Mouse (Mus musculus) embryonic fibroblast, embryonic 13.5 days (primary cell): Measurements from ENCODE around the gene Eif2s2.

Source experiments
- CTCF ChIP-seq: IDR thresholded peaks from 2 replicates; pipeline ENCODE4 v1.5.1; 2011; ENCODE audit warnings: mild to moderate bottlenecking, control low read depth, low read length, moderate library complexity, borderline replicate concordance; ENCODE audit not compliant: insufficient read depth
- POLR2A ChIP-seq: IDR thresholded peaks from 2 replicates; pipeline ENCODE4 v1.6.1; 2011; ENCODE audit warnings: low read depth, mild to moderate bottlenecking, control low read depth, low read length, moderate library complexity

GRCm38 (mm10) chr2:154909789-154910188 is 17.1 kb upstream of the Eif2s2 start:
- TF ChIP-seq CTCF = no peak
- no peak for TF ChIP-seq POLR2A
